In the genomic region with DNA sequence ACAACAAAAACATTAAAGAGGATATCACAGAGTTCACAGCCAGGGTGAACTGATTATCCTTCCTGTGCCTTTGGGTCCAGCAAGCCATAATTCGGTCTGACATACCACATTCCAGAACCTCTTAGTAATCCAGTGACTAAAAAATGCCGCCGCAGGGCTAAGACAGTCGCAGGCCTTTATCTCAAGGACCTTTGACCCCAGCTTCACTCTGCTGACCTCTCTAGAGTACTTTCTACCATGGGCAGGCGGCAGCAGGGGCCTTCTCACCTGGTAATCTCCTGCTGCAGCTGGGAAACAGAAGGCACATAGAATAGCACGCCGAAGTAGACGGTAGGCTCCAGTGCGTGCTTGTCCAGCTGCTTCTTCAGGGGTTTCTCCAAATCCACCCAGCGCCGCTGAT, we compare ENCODE assay signal across 11 mouse cellular contexts. TPM values are rescaled to one million over a fixed set of nuclear protein-coding genes. Genes with fewer than 3 reads are reported as not detected.
DNase-seq lines count a peak whose midpoint lies in the region; ATAC-seq lines count a peak whose summit lies in the region.
"Had no signal": no experiment of that assay in that cellular context is flagged by ENCODE, and none has a peak within 500 bp of the region (broad histone marks: within the 10 kb centered on the region; RNA-seq: fewer than 3 reads in every experiment).

No protein-coding gene starts in this region.

- WGBS in lung, embryonic 15.5 days, result 19% methylated on average over 11 of the region's 11 CpGs
- 33% methylated on average over 11 of the region's 11 CpGs for WGBS in hindbrain, embryonic 12.5 days

- peak overlapping the region; percentile 83 for H3K27ac ChIP-seq in lung, embryonic 15.5 days
- no peak overlapping the region for H3K27ac ChIP-seq in hindbrain, embryonic 12.5 days
- H3K27ac ChIP-seq: limb, embryonic 10.5 days; neural tube, embryonic 12.5 days had no signal

- ATAC-seq in lung, embryonic 15.5 days (ENCODE audit: borderline replicate concordance, extremely low read depth, low FRiP score, low TSS enrichment), result no peak
- no peak for ATAC-seq in hindbrain, embryonic 12.5 days (ENCODE audit: low FRiP score)

- H3K27me3 ChIP-seq in lung, embryonic 15.5 days, result no peaks in the 10 kb centered on the region
- peaks cover 2% of the 10 kb centered on the region; the same call in 1 of the 2 replicates for H3K27me3 ChIP-seq in hindbrain, embryonic 12.5 days
- H3K27me3 ChIP-seq: neural tube, embryonic 12.5 days had no signal

- no peak overlapping the region for H3K4me3 ChIP-seq in lung, embryonic 15.5 days
- H3K4me3 ChIP-seq in hindbrain, embryonic 12.5 days, result no peak overlapping the region
- H3K4me3 ChIP-seq: limb, embryonic 10.5 days; neural tube, embryonic 12.5 days had no signal

- H3K4me1 ChIP-seq in lung, embryonic 15.5 days, result peaks cover 18% of the 10 kb centered on the region
- H3K4me1 ChIP-seq in hindbrain, embryonic 12.5 days, result peaks cover 15% of the 10 kb centered on the region

- no peaks in the 10 kb centered on the region for H3K36me3 ChIP-seq in lung, embryonic 15.5 days
- H3K36me3 ChIP-seq in hindbrain, embryonic 12.5 days, result no peaks in the 10 kb centered on the region
- H3K36me3 ChIP-seq: limb, embryonic 10.5 days; neural tube, embryonic 12.5 days had no signal

- no peaks in the 10 kb centered on the region for H3K9me3 ChIP-seq in lung, embryonic 15.5 days
- no peaks in the 10 kb centered on the region for H3K9me3 ChIP-seq in hindbrain, embryonic 12.5 days (replicated peaks)
- H3K9me3 ChIP-seq: G1E; limb, embryonic 10.5 days; neural tube, embryonic 12.5 days had no signal

- H3K4me2 ChIP-seq in lung, embryonic 15.5 days, result no peak overlapping the region
- no peak overlapping the region for H3K4me2 ChIP-seq in hindbrain, embryonic 12.5 days (replicated peaks)
- H3K4me2 ChIP-seq: neural tube, embryonic 12.5 days had no signal

- H3K9ac ChIP-seq in lung, embryonic 15.5 days, result no peak overlapping the region
- no peak overlapping the region for H3K9ac ChIP-seq in hindbrain, embryonic 12.5 days
- H3K9ac ChIP-seq: neural tube, embryonic 12.5 days had no signal

- DNase-seq in lung, postnatal 4 days, result no peak
- DNase-seq in embryo, embryonic 10 days (ENCODE audit: low spot score), result peak; percentile 77
- peak; percentile 53 to 55 for DNase-seq in kidney, adult 8-10 months
- peak; percentile 66 for DNase-seq in retina, embryonic 14.5 days (ENCODE audit: low spot score)
- no peak for DNase-seq in spleen, postnatal 14 days (ENCODE audit: low spot score in 2 of 2)
- no peak for DNase-seq in cerebellum, adult 9-11 months

RNA-seq across cellular contexts. Expression of a gene that starts 22.4 kb away (rescaled TPM):
- polyA plus RNA-seq in lung, embryonic 15.5 days (2015; fragmentation: Nextera tagmentation; extraction: Ambion mirVana), result 9.6 and 11.6 TPM in 2 replicates
- 7.2 and 7.4 TPM in 2 replicates for polyA plus RNA-seq in hindbrain, embryonic 12.5 days (2016; fragmentation: Nextera tagmentation; extraction: Ambion mirVana)

RNA-seq across cellular contexts. Expression of a gene that starts 32.0 kb away (rescaled TPM):
- polyA plus RNA-seq in lung, embryonic 15.5 days (2015; fragmentation: Nextera tagmentation; extraction: Ambion mirVana), result 127 and 128 TPM in 2 replicates
- 151 and 159 TPM in 2 replicates for polyA plus RNA-seq in hindbrain, embryonic 12.5 days (2016; fragmentation: Nextera tagmentation; extraction: Ambion mirVana)

Comparison
In these comparisons a context has a peak if more than half of its experiments do, and no peak if none do; other contexts are left out.
1. DNase-seq: peak in embryo, embryonic 10 days (single experiment), kidney, adult 8-10 months (2 of 2) and retina, embryonic 14.5 days (single experiment); none in lung, postnatal 4 days (0 of 2), spleen, postnatal 14 days (0 of 2) and cerebellum, adult 9-11 months (single experiment).